Mouse (Mus musculus) monocyte, adult 5-6 weeks (primary cell): ENCODE measurements around the gene Mrpl21. TPM values are rescaled to one million over a fixed set of nuclear protein-coding genes. Genes with fewer than 3 reads are reported as not detected.

Experiments
- ATAC-seq: fragments of 153-309, 156-312 bp; replicated peaks from 2 replicates; pipeline ENCODE4 v1.8.0; 2017; ENCODE audit warnings: mild to moderate bottlenecking; ENCODE audit not compliant: low TSS enrichment, insufficient number of reproducible peaks, severe bottlenecking, poor library complexity, low FRiP score
- total RNA-seq: library from RNA; stranded (forward); fragments of 200-1000, 200-491, 200-594 nt; gene quantifications from 3 replicates; pipeline ENCODE4 v1.2.3, GENCODE M21; 2017

Gene Mrpl21
- total RNA-seq, 1 experiment from 2014 or later, result 60.4 TPM

DNA sequence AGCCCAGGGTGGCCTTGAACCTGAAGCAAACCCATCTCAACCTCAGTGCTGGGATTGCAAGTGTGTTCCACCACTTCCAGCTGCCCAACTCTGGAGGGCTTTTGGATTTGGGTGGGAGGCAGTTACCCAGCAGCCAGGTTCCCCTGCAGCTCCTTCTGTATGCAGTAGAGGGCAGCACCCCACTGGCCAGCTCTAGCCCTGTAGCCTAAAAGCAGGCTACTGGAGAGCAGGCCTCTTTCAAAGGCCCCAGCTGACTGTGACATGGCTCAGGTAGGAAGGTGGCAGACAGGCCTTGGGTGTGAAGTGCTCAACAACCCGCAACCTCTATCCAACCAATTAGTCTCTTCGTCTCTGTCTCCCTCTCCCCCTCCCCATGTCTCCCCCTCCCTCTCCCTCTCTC lies 9.3 kb downstream of the Mrpl21 start:
- ATAC-seq, result peak; percentile 69

DNA sequence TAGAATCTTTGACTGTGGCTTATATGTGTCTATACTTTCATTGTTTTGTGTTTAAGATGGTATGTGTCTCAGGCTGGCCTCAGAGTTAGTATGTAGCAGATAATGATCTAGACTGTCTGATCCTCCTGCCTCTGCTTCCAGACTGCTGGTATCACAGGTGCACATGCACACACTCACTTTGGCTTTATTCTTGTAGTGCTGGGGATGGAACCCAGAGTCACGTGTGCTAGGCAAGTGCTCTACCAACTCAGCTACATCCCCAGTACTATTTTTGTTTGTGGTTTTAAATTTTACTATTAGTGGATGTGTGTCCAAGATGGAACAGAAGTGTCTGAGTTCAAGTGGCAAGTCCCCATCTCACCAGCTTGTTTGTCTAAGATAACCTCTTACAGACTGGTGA lies 10.3 kb downstream of the Mrpl21 start:
- ATAC-seq, result no peak

DNA sequence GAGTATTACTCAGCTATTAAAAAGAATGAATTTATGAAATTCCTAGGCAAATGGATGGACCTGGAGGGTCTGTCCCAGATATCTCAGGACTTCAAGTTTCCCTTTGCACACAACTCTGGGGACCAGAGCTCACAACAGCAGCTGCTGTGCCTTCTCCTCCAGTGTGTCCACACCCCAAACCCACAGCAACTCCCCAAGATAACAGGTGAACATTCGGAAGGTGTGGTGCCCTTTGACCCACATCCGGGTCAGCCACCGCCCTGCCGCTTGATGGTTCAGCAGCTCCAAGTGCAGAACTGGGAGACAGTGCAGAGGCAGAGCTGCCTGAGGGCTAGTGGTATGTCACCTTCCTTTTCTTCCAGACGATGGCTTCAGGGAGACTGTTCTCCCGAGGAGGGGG lies 12.5 kb downstream of the Mrpl21 start:
- no peak for ATAC-seq

DNA sequence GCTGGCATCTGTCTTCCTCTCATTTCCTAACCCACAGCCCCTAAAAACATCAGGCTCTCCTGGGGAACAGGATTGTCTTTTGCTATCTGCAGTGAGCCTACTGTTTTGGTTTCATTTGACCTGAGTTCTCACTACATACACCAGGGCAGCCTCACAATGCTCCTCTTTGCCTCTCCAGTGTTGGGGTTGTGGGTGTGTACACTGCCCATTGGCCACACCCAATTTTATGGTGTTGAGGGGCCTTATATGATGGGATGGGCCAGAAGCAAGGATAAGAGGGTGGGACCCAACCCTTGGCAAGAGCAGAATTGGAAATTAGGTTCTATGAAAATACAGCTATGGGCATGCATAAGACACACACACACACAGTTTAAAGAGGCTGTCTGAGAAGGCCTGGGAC lies 14.3 kb downstream of the Mrpl21 start:
- no peak for ATAC-seq

DNA sequence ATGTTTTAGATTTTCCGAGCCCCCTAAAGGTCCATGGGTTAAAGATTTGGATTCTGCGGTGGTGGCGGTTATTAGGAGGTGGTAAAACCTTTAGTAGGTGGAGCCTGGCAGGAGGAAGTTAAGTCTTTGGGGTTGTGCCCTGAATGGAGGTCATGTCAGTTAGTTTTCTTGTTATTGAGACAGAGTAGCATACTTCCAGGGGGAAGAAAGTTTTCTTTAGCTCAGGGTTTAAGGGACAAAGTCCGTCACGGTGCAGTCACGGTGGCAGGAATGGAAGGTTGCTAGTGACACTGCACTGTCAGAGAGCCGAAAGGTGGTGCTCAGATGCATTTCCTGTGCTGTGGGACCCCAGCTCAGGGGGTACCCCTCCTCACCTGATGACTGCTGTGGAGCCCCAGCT lies 15.1 kb downstream of the Mrpl21 start:
- ATAC-seq, result no peak

DNA sequence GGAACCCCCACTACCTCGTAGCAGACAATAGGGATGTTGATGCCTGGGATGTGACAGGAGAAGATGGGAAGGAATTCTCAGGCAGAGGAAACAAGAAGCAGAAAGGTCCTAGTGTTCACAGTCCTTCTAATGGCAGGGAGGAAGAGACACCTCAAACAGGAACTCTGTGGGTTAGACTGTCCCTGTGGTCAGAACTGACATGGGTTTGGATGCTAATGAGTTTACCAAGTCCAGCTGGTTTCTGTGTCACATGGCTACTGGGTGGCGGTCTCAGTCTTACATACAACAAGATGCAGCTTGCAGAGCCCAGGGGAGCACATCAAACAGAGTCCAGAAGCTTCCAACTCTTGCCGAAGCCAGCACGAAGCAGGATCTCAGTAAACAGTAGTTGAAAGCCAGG lies 21.3 kb downstream of the Mrpl21 start:
- ATAC-seq, result no peak

DNA sequence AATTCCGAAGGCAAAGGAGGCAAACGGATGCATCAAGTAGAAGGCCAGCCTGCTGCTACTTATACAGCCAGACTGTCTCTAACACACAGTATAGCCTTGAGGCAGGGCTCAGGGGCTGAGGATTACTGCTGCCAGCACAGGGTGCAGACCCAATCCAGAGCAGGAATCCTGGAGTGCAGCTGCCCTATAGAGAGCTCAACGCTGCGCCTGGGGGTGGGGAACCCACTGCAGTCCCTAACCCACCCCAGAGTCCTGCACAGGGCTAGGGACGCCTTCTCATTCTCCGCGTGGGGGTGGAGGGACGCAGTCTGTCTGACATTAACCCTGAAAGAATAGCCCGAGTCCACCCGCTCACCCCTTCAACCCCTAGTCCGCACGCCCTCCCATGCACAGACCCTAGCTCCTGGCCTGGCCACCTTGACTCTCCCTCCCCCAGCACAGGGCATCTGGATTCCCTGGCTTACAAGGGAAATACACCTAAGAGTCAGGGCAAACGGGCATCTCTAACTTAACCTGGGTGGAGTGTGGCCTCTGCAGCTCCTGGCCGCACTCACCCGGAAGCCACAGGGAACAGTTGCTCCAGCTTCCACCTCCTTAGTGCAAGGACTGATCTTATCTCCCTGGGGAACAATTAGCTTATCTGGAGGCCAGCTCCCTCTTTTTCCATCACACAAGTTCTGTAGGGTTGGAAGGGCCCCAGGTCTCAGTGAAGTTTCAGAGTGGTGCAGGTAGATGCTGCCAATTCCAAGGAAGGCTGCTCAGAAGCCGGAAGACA lies 24.7 kb downstream of the Mrpl21 start:
- ATAC-seq, result no peak

DNA sequence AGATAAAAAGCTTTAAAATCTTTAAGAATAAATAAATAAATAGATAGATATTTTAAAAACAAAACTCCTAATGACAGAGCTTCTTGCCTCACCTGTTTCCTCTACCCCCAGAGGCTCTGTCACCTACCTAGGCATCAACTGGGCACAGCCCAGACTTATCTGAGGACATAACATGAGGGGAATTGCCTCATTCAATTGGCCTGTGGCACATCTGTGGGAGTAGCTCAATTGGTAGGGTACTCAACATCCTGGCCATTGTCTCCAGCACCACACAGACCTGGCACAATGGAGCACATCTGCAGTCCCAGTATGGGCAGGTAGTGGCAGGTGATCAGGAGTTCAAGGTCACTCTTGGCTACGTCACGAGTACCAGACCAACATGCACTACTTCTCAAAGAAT lies 36.6 kb downstream of the Mrpl21 start:
- no peak for ATAC-seq

DNA sequence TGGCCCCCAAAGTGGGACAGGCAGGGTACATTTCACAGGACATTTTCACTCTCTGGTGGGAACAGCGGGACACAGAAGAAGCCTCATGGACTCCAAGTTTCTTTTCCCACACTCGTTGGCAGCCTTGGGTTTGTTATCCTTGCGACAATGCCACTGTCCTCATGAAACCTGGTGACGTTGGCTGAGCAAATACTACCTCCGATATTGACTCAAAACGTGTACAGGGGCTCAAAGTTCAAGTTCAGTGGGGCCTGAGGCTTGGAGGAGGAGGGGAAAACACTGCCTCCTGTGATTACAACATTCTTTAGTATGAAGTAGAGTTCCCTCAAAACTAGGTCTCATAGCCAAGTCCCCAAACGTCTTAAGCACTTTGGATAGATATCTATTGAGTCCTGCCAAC lies 37.4 kb downstream of the Mrpl21 start:
- ATAC-seq, result no peak

DNA sequence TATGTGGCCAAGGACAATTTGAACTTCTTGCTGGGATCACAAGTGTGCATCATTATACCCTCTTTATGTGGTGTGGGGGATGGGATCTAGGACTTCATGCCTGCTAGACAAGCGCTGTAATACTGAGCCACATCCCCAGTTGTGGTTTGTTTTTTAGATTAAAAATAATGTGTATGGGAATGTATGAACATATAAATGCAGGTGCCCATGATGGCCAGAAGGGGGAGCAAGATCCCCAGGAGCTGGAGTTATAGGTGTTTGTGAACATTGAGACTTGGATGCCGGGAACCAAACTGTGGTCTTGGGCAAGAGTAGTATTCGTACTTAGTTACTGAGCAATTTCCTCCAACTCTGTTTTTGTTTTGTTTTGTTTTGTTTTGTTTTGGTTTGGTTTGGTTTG lies 38.1 kb downstream of the Mrpl21 start:
- ATAC-seq, result no peak

DNA sequence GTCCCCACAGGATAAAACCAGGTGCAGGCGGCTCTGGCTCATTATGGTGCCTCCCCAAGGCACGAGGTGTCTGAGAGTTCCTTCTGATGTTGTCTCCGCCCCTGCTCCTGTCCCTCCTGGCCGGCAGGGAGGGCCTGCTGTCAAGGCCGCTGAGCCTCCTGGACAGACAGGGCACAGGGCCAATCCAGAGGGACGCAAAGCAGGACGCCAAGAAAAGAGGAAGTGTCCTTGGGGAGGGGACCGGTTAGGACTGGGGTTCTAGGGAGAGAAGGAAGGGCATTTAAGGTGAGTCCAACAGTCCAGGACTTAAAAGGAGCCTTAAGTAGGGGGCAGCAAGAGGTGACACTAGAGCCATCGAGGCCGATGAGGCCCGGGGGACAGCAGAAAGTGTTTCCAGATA lies 38.9 kb downstream of the Mrpl21 start:
- ATAC-seq, result no peak; the same call in 1 of the 2 replicates

DNA sequence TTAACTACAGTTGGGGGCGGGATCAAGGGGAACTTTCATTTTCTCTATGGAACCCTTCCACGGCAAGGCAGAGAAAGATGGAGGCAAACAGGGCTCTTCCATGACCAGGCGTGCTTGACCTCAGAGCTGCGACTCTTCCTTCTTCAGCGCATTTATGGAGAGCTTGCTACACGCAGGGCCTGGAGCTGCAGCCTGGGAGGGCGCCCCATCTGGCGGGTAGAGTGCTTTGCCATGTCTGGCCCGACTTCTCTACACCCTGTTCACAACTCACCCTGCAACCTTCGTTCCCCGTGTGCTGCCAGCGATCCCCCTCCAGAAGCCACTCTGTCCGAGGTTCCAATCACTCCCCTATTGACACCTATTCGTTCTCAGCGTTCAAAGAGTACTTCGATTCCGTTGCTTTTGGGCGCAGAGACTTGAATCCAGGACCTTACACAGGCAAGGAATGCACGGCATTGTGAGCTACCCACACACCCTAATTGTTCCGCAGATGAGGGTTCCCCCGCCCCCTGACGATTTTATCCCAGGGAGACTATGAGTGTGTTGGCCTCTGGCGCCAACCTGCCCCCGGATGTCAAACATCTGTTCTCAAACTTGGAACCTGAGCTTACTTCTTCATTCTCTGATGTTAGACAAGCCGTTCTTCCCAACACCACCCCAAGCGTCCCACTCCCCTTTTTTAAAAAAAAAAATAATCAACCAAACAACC lies 39.7 kb downstream of the Mrpl21 start, which contains the start of gene Cpt1a:
Gene Cpt1a, plus strand, starts transcription at position 74 of the 709 bp plus-strand sequence.
- peak; percentile 41 for ATAC-seq

DNA sequence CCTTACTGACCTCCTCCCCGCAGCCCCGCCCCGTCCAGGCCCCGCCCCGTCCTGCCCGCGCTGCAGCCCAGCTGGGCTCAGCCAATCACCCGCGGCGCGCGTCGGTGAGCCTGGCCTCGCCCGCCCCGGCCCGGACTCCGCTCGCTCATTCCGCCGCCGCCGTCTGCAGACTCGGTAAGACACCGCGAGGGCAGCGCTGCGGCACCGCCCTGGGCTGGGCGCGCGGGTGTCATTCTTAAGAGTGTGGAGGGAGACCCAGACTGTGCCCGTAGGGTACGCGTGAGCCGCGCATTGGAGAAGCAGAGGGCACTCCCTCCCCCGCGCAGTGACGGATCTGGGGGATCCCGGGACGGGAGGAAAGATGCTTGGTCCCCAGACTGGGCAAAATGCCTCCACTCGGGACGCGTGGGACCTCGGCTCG lies 40.5 kb downstream of the Mrpl21 start:
- ATAC-seq, result peak; percentile 24

DNA sequence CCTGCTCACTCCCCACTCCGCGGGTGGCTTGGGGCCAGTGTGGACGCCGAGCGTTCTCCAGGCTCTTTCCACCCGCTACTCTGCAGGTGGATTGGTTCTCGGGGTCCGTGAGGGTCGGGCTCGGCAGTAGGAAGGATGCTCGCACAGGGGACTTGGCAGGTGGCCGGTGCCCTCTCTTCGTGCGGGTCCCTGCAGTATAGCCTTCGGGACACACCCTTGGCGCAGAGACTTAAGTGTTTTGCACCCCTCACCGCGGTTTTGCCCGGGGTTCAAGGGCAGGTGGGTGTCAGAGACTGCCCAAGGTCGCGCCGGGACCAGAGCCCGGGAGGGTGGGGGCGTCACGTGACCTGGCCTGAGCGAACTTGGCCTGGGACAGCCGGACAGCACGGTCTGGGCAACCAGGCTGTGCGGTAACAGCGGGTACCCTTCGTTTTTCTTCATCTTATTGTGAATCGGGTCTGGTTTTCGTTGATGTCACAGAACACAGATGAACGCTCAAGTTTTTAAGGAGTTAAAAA lies 41.1 kb downstream of the Mrpl21 start:
- ATAC-seq, result no peak

DNA sequence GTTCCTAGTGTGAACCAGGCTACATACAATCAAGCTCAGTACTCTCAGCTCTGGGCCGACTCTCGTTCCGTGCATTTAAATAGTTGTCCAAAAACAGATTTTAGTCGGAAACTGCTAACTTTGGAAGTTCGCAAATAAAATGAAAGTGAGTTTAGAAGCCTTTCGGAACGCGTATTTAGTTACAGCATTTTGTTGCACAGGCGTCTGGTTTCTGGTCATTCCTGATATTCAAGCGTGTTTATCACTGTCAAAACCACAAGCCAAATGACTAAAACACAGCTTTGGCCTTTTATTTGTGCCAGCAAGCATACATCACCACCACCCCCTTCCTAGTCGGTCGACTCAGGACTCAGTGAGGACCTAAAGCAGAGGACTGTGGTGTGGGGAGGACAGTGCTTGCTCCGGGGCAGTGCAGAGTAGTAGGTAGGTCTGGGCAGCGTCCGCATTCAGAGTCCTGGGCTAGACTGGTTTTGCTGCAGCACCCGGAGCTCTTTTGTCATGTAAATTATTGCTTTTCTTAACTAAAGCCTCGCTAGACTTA lies 41.6 kb downstream of the Mrpl21 start:
- no peak for ATAC-seq

DNA sequence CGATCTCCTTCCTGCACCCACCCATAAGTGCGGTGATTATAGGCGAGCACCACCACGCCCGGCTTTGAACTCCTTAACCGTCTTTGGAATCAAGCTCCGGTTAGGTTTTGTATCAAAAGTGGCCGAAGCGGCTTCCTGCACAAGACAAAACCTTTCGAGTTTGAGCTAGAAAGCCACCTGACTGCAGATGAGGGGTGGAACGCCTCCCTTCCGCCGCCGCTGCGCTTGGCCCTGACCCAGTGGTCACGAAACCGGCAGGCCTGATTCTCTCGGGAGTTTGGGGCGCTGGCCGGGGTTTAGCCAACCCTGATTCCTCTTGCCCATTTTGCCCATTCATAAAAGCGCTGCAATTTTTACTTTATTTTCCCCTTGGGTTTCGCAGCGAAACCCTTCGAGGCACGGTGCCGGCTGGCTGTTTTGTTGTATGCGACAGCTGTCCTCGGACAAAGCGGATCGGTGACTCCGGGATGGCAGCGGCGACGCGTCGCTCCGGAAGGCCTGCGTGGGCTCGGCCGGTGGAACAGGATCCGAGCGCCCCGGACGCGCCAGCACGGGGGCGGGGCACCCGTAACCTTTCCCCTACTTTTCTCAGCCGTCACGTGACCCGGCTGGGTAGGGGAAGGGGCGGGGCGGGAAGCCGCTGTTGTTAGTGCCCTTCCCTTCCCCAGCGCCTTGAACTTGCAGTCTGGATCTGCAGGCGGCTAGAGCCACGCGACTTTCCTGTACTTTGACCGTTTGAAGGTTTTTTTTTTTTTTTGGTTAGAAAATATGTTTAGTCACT lies 42.4 kb downstream of the Mrpl21 start:
- ATAC-seq, result peak; percentile 38

DNA sequence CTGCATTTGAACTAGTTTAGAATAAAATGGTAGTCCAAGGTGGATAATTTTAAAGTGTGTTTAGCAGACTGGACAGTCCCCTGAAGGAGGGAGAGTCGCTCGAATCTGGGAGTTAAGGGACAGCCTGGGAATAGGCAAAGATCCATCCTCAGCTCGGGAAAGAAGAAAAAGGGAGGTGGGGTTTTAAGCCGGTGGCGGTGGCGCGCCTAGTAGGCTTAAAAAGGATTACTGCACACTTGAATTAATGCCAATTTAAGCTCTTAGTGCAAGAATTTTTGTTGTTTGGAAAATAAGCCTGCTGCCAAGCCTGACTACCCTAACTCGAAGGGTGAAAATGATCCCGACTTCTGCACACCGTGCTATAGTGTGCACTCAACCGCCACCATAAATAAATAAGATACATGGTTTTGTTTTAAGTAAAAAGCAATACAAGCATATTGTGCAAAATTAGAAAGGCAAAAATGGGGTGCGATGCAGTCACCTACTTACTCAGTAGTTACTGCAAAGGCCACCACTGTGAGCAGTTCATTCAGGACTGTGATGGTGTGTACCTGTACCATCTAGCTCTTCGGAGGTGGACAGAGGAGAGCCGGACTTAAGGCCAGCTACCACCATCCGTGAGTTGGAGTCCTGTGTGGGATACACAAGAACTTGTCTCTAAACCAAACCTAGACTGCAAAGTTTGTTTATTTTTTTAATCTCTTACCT lies 43.2 kb downstream of the Mrpl21 start:
- no peak for ATAC-seq

DNA sequence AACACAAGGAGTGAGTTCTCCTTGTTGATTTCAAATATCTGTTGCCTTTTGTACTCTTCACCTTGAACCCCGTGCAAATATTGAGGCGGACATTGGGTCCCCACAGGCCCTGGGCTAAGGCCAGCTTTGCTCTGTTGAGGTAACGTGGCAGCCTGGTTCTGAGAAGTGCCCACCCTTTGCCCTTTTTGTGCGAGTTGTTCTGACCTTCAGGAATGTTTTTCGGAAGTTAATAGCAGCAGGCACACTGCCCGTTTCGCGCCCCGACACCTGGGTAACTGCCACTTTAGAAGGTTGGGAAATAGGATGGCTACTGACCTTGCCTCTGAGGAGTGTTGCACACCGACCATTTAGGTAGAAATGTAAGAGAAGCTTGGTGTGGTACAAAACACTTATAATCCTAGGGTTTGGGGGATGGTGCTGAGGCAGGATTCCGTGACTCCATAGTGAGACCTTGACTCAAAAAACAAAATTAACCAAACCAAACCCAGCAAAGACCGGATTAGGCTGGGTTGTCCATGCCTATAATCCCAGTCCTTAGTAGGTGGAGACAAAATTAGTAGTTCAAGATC lies 43.9 kb downstream of the Mrpl21 start:
- no peak for ATAC-seq
